Mouse (Mus musculus) liver, embryonic 14.5 days (tissue): ENCODE data around the gene Dtl. TPM values are rescaled to one million over a fixed set of nuclear protein-coding genes. Genes with fewer than 3 reads are reported as not detected.

Experiments
- ATAC-seq: fragments of 200-750 bp; cut with Nextera tagmentation; 2 replicates; pipeline ENCODE4 v1.8.0; 2017; ENCODE audit warnings: moderate number of reproducible peaks, mild to moderate bottlenecking, moderate library complexity; ENCODE audit not compliant: insufficient read depth
- DNase-seq, 3 experiments: peaks; one replicate each; pipeline ENCODE4 v3.0.0-alpha.2; 2012 to 2013; ENCODE audit warnings: low read depth in 3 of 3, low spot score in 3 of 3
- H3K27ac ChIP-seq: fragments of 300-500 bp; sonication (generic); 2 replicates; pipeline ENCODE4 v1.5.1; 2014; ENCODE audit warnings: moderate library complexity, mild to moderate bottlenecking, control low read depth, inconsistent platforms
- H3K27me3 ChIP-seq: fragments of 300-500 bp; sonication (generic); 2 replicates; pipeline ENCODE4 v1.6.1; 2014; ENCODE audit warnings: mild to moderate bottlenecking, low read length, moderate library complexity; ENCODE audit not compliant: control insufficient read depth, insufficient read depth
- H3K36me3 ChIP-seq: fragments of 300-500 bp; sonication (generic); replicated peaks from 2 replicates; pipeline ENCODE4 v1.6.1; 2014; ENCODE audit warnings: low read depth; ENCODE audit not compliant: control insufficient read depth, insufficient read depth
- H3K4me1 ChIP-seq, 2 experiments: fragments of 200-500 bp in 1 of 2; fragments of 300-500 bp in 1 of 2; sonication (generic) in 1 of 2; replicated peaks; 2 replicates each; pipeline ENCODE4 v1.6.1; 2012 to 2014; ENCODE audit warnings: antibody characterized with exemption in 1 of 2, inconsistent platforms in 1 of 2, low read length in 1 of 2; ENCODE audit not compliant: control insufficient read depth in 2 of 2, insufficient read depth in 2 of 2
- H3K4me2 ChIP-seq: fragments of 300-500 bp; sonication (generic); 2 replicates; pipeline ENCODE4 v1.6.1; 2014; ENCODE audit warnings: low read depth, mild to moderate bottlenecking, control low read depth, moderate library complexity
- H3K4me3 ChIP-seq, 2 experiments: fragments of 200-500 bp in 1 of 2; fragments of 300-500 bp in 1 of 2; sonication (generic) in 1 of 2; 2 replicates each; pipeline ENCODE4 v1.5.1; 2012 to 2014; ENCODE audit warnings: low read depth in 2 of 2, low read length in 2 of 2, mild to moderate bottlenecking in 2 of 2, control low read depth in 1 of 2, inconsistent platforms in 1 of 2, moderate library complexity in 1 of 2; ENCODE audit not compliant: insufficient read depth in 1 of 2
- H3K9ac ChIP-seq: fragments of 300-500 bp; sonication (generic); replicated peaks from 2 replicates; pipeline ENCODE4 v1.6.1; 2014; ENCODE audit warnings: mild to moderate bottlenecking, control low read depth, moderate library complexity
- H3K9me3 ChIP-seq: fragments of 300-500 bp; sonication (generic); 2 replicates; pipeline ENCODE4 v1.6.1; 2016; ENCODE audit warnings: low read length, mixed read lengths; ENCODE audit not compliant: control insufficient read depth
- CTCF ChIP-seq: IDR thresholded peaks from 2 replicates; pipeline ENCODE4 v1.5.1; 2016; ENCODE audit warnings: antibody characterized with exemption, low read depth, control low read depth
- EP300 ChIP-seq: IDR thresholded peaks from 2 replicates; pipeline ENCODE4 v1.6.1; 2016; ENCODE audit warnings: antibody characterized with exemption, low read depth
- WGBS: fragments of 180-500 bp; shearing (Covaris S2); extraction: QIAGEN DNeasy Blood & Tissue Kit; methylation state at CpG from one replicate; pipeline ENCODE4 v1.1.7; 2014; ENCODE audit not compliant: insufficient replicate concordance; 5-methylcytosine and 5-hydroxymethylcytosine counted together
- polyA plus RNA-seq, 2 experiments: library from polyadenylated mRNA; depleted of rRNA in 1 of 2; stranded (reverse) in 1 of 2; unstranded in 1 of 2; fragments of >200 nt; fragmentation: Nextera tagmentation in 1 of 2; extraction: Ambion mirVana in 1 of 2; gene quantifications; 2 replicates each; pipeline versions ENCODE4 v1.2.1 to v1.2.3; 2012 to 2014

Dtl gene
- polyA plus RNA-seq, 2 experiments, result 16.6 to 29.0 TPM

DNA sequence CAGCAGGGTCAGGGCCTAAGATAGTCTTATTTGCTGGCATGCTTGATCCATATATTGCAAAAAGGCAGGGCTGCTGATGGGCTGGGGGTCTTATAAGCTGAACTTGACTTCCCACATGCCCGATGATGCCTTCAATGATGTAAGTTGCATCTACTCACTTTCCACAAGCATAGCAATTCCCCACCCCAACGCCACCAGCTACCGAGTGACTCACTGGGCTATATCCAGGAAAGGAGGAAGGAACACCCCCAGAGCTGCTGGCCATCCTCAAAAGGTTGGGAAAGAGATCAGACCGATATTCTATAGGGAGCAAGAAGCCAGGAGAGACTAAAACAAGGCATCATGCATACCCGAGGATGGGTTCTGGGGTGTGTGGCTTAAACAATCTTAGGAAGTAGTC is 15.6 kb downstream of the Dtl start:
- no peak for DNase-seq
- H3K36me3 ChIP-seq, result peaks cover 73% of the 10 kb centered on the region
- H3K4me2 ChIP-seq, result no peak overlapping the region
- no peak for ATAC-seq
- no peaks in the 10 kb centered on the region for H3K4me1 ChIP-seq
- no peaks in the 10 kb centered on the region for H3K9me3 ChIP-seq
- 78% methylated on average over 5 of the region's 5 CpGs for whole genome bisulfite sequencing
- TF ChIP-seq CTCF, result no peak
- no peak for TF ChIP-seq EP300
- H3K9ac ChIP-seq, result no peak overlapping the region
- H3K27me3 ChIP-seq, result no peaks in the 10 kb centered on the region
- H3K27ac ChIP-seq, result no peak overlapping the region
- no peak overlapping the region for H3K4me3 ChIP-seq

DNA sequence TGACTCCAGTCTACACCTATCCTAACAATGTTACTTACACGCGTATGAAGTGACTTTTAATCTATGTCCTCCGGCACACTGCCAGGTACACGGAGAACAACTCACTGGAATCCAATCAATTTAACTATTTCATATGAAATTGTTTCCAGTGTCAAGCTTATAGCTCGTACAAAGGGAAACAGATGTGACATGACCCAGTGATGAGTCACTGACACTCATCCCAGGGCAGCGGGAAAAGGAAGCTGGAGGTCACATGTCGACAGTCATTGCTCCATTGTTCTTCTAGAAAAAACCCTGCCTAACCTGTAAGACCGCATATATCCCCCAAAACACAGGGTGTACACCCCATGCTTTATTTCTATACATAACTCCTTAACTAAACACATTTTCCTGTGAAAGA is 18.2 kb downstream of the Dtl start:
- Histone ChIP-seq H3K27me3 (no peaks in the 10 kb centered on the region), H3K9ac (no peak overlapping the region), H3K4me1 (no peaks in the 10 kb centered on the region), H3K36me3 (peaks cover 83% of the 10 kb centered on the region), H3K27ac (no peak overlapping the region), H3K9me3 (no peaks in the 10 kb centered on the region), H3K4me2 (no peak overlapping the region), H3K4me3 (no peak overlapping the region)
- DNase-seq, result no peak
- no peak for TF ChIP-seq EP300
- TF ChIP-seq CTCF, result no peak
- 78% methylated on average over 8 of the region's 8 CpGs for WGBS
- ATAC-seq, result 0 out of 2 replicates have a peak, but pooled peaks have one; percentile 45

DNA sequence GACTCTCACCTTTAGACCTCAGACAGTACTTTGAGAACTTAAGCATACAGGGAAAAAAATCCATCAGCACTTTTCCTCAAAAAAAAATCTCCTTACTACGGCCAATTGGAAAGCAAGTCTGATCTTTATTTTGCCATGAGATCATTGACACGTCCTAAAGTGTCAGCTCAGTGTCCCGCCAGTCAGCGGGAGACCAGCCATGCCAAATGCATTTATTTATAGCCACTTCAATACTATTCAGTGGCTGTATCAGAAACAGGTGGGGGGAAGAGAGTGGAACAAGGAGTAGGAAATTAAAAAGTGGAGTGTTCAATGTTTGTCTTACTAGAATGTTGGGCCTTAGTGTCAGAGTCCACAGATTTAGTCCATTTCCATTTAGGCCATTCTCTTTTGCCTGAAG is 24.6 kb downstream of the Dtl start:
- H3K4me2 ChIP-seq, result no peak overlapping the region
- H3K4me1 ChIP-seq, result no peaks in the 10 kb centered on the region
- WGBS, result 85% methylated on average over 4 of the region's 4 CpGs
- H3K36me3 ChIP-seq, result peaks cover 74% of the 10 kb centered on the region
- DNase-seq (no peak), ATAC-seq (no peak)
- H3K9ac ChIP-seq, result no peak overlapping the region
- H3K4me3 ChIP-seq, result no peak overlapping the region
- H3K9me3 ChIP-seq, result no peaks in the 10 kb centered on the region
- H3K27ac ChIP-seq, result no peak overlapping the region
- no peaks in the 10 kb centered on the region for H3K27me3 ChIP-seq
- TF ChIP-seq CTCF, result no peak
- no peak for TF ChIP-seq EP300

DNA sequence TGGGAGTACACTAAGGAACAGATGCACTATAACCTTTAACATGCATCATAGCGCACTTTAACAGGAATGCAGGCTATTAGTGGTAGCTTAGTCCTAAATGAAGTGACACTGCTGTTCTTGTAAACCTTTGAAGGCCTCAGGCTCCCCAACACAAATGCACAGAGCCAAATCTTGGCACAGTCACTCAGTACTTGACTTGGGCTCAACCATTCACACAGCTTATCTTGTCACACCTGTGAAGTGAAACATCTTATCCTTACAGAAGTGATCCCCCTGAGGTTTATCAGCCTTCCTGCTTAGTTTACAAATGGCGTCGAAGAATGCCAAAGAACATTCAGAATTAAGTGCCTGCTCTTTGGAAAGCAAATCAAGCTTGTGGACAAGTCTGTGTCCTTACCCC is 31.6 kb downstream of the Dtl start:
- whole genome bisulfite sequencing, result 59% methylated on average over 3 of the region's 3 CpGs
- DNase-seq (no peak), ATAC-seq (no peak)
- Histone ChIP-seq H3K27ac (no peak overlapping the region), H3K9ac (no peak overlapping the region), H3K36me3 (peaks cover 88% of the 10 kb centered on the region), H3K27me3 (no peaks in the 10 kb centered on the region), H3K4me1 (no peaks in the 10 kb centered on the region), H3K4me3 (no peak overlapping the region), H3K9me3 (no peaks in the 10 kb centered on the region), H3K4me2 (no peak overlapping the region)
- TF ChIP-seq CTCF (no peak), EP300 (no peak)

DNA sequence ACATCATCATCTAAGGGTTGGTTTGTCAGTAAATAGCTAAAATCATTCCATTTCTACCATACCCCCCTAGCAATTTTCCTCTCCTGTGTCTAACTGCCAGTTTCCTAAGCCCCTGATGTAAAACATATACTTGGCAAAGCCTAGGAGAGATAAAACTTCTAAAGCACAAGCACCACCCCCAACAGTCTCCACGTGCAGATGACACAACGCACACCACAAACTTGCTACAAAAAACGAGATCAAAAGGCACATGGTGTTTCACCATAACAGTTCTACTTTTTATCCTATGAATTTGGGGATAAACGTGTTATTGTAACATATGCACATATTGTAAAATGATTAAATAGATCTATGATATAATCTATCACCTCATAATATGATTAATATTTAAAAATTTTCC is 33.7 kb downstream of the Dtl start:
- H3K27ac ChIP-seq, result no peak overlapping the region
- DNase-seq, result no peak
- H3K4me2 ChIP-seq, result no peak overlapping the region
- peaks cover 82% of the 10 kb centered on the region for H3K36me3 ChIP-seq
- no peak overlapping the region for H3K9ac ChIP-seq
- H3K4me1 ChIP-seq, result no peaks in the 10 kb centered on the region
- TF ChIP-seq EP300 (no peak), CTCF (no peak)
- ATAC-seq, result no peak
- 65% methylated on average over 4 of the region's 4 CpGs for WGBS
- H3K27me3 ChIP-seq, result no peaks in the 10 kb centered on the region
- H3K9me3 ChIP-seq, result no peaks in the 10 kb centered on the region
- H3K4me3 ChIP-seq, result no peak overlapping the region
